Mouse (Mus musculus) liver, embryonic 14.5 days (tissue): ENCODE results near the gene Usp15.

ENCODE experiments used
- CTCF ChIP-seq: IDR thresholded peaks from 2 replicates; pipeline ENCODE4 v1.5.1; 2016; ENCODE audit warnings: antibody characterized with exemption, low read depth, control low read depth
- EP300 ChIP-seq: IDR thresholded peaks from 2 replicates; pipeline ENCODE4 v1.6.1; 2016; ENCODE audit warnings: antibody characterized with exemption, low read depth

- TF ChIP-seq CTCF (no peak), EP300 (no peak)
These were observed 84.0 kb downstream of the Usp15 start for GRCm38 (mm10) chr10:123112787-123113168.
